Mouse (Mus musculus): Measurements from ENCODE around the gene Mpg.

- TF ChIP-seq CTCF (IDR thresholded peaks at IDR 0.05; ENCODE audit: extremely low read depth, insufficient read depth, insufficient read length, insufficient replicate concordance): no peak
- TF ChIP-seq POLR2A (IDR thresholded peaks at IDR 0.05; ENCODE audit: low read depth, low read length): no peak
Measured at GRCm38 (mm10) chr11:32215372-32216162, 10.7 kb upstream of the Mpg start.

All from spleen, adult 2 months (tissue).